In genomic region chr17:34030861-34031326, GRCm38 (mm10) we compare ENCODE assay signal across 8 mouse cellular contexts. TPM values are rescaled to one million over a fixed set of nuclear protein-coding genes. Genes with fewer than 3 reads are reported as not detected.
DNase-seq lines count a peak whose midpoint lies in the region; ATAC-seq and TF ChIP-seq lines count a peak whose summit lies in the region.

No protein-coding gene starts in this region.

- peaks cover 41% of the 10 kb centered on the region for H3K36me3 ChIP-seq in kidney, embryonic 15.5 days
- peaks cover 57% of the 10 kb centered on the region for H3K36me3 ChIP-seq in forebrain, embryonic 10.5 days (replicated peaks)
- peaks cover 23% of the 10 kb centered on the region for H3K36me3 ChIP-seq in liver, embryonic 11.5 days (ENCODE audit: control insufficient read depth, insufficient read depth, low read length)
- H3K36me3 ChIP-seq in stomach, postnatal 0 days (ENCODE audit: control insufficient read depth, insufficient read depth, low read length): peaks cover 17% of the 10 kb centered on the region

- H3K4me2 ChIP-seq in kidney, embryonic 15.5 days: peak overlapping the region; percentile 81
- peak overlapping the region; percentile 100 for H3K4me2 ChIP-seq in liver, embryonic 11.5 days
- peak overlapping the region; percentile 93 for H3K4me2 ChIP-seq in stomach, postnatal 0 days (replicated peaks; ENCODE audit: low read depth)

- peak overlapping the region; percentile 99 for H3K27ac ChIP-seq in kidney, embryonic 15.5 days
- peak overlapping the region; percentile 100 for H3K27ac ChIP-seq in forebrain, embryonic 10.5 days
- peak overlapping the region; percentile 85 for H3K27ac ChIP-seq in liver, embryonic 11.5 days (ENCODE audit: low read depth, low read length)
- peak overlapping the region; percentile 98 for H3K27ac ChIP-seq in stomach, postnatal 0 days (replicated peaks)

- WGBS in kidney, embryonic 15.5 days: 4% methylated on average over 20 of the region's 20 CpGs
- WGBS in forebrain, embryonic 10.5 days: 7% methylated on average over 20 of the region's 20 CpGs
- 3% methylated on average over 20 of the region's 20 CpGs for WGBS in liver, embryonic 11.5 days
- 2% methylated on average over 20 of the region's 20 CpGs for WGBS in stomach, postnatal 0 days

- no peak for DNase-seq in kidney, adult 9 months
- peak; percentile 68 for DNase-seq in MN1 (ENCODE audit: low spot score)
- no peak for DNase-seq in forebrain, embryonic 10.5 days (ENCODE audit: extremely low spot score, low spot score)
- DNase-seq in liver, embryonic 11.5 days (ENCODE audit: low spot score): no peak
- DNase-seq in stomach, postnatal 0 days (ENCODE audit: low spot score): peak; percentile 31
- no peak for DNase-seq in left cerebral cortex, postnatal 4 days
- no peak for DNase-seq in cerebellum, adult 18-20 months

- peak overlapping the region; percentile 75 for H3K4me3 ChIP-seq in kidney, embryonic 15.5 days (replicated peaks)
- H3K4me3 ChIP-seq in forebrain, embryonic 10.5 days: peak overlapping the region; percentile 98
- peak overlapping the region; percentile 81 for H3K4me3 ChIP-seq in liver, embryonic 11.5 days (ENCODE audit: low read depth, low read length)
- peak overlapping the region; percentile 86 for H3K4me3 ChIP-seq in stomach, postnatal 0 days (ENCODE audit: low read depth, low read length)

- ATAC-seq in kidney, embryonic 15.5 days (replicated peaks; ENCODE audit: low FRiP score): peak; percentile 2; the same call in 1 of the 2 replicates
- ATAC-seq in liver, embryonic 11.5 days (replicated peaks; ENCODE audit: low FRiP score): no peak
- no peak for ATAC-seq in stomach, postnatal 0 days (ENCODE audit: low FRiP score, low TSS enrichment)

- no peak for TF ChIP-seq EP300 in stomach, postnatal 0 days (optimal IDR thresholded peaks at IDR 0.05)

- H3K4me1 ChIP-seq in kidney, embryonic 15.5 days: peaks cover 59% of the 10 kb centered on the region
- H3K4me1 ChIP-seq in forebrain, embryonic 10.5 days: peaks cover 77% of the 10 kb centered on the region
- peaks cover 52% of the 10 kb centered on the region for H3K4me1 ChIP-seq in liver, embryonic 11.5 days (replicated peaks; ENCODE audit: control insufficient read depth, insufficient read depth, low read length)
- peaks cover 7% of the 10 kb centered on the region for H3K4me1 ChIP-seq in stomach, postnatal 0 days (replicated peaks; ENCODE audit: control insufficient read depth, insufficient read depth)

- no peaks in the 10 kb centered on the region for H3K27me3 ChIP-seq in kidney, embryonic 15.5 days
- H3K27me3 ChIP-seq in forebrain, embryonic 10.5 days (ENCODE audit: poor library complexity, severe bottlenecking): no peaks in the 10 kb centered on the region
- no peaks in the 10 kb centered on the region for H3K27me3 ChIP-seq in liver, embryonic 11.5 days (replicated peaks; ENCODE audit: control insufficient read depth, insufficient read depth, low read length)
- no peaks in the 10 kb centered on the region for H3K27me3 ChIP-seq in stomach, postnatal 0 days (ENCODE audit: control insufficient read depth, insufficient read depth, low read length)

- H3K9me3 ChIP-seq in kidney, embryonic 15.5 days (replicated peaks): no peaks in the 10 kb centered on the region
- H3K9me3 ChIP-seq in forebrain, embryonic 10.5 days: no peaks in the 10 kb centered on the region
- H3K9me3 ChIP-seq in liver, embryonic 11.5 days (ENCODE audit: control insufficient read depth, low read length): no peaks in the 10 kb centered on the region
- H3K9me3 ChIP-seq in stomach, postnatal 0 days (ENCODE audit: control insufficient read depth, low read length): no peaks in the 10 kb centered on the region

- peak; percentile 20; the same call in 1 of the 2 replicates for TF ChIP-seq CTCF in stomach, postnatal 0 days (IDR thresholded peaks at IDR 0.05; ENCODE audit: low read depth)

- H3K9ac ChIP-seq in kidney, embryonic 15.5 days: peak overlapping the region; percentile 92
- peak overlapping the region; percentile 81 for H3K9ac ChIP-seq in liver, embryonic 11.5 days (ENCODE audit: low read depth, low read length)
- peak overlapping the region; percentile 96 for H3K9ac ChIP-seq in stomach, postnatal 0 days (ENCODE audit: low read length)

- intact Hi-C loops in left cerebral cortex, postnatal 4 days (cut with DNase I): loop anchor here (5.0 kb wide), 1 partner anchor 566 kb away; the partner anchor contains the start of gene Ager

RNA-seq across cellular contexts. Expression of gene Slc39a7, which starts 0.6 kb away (rescaled TPM):
- polyA plus RNA-seq in kidney, embryonic 15.5 days (2015; fragmentation: Nextera tagmentation; extraction: Ambion mirVana): 197 and 211 TPM in 2 replicates
- polyA plus RNA-seq in forebrain, embryonic 10.5 days (2016; fragmentation: Nextera tagmentation; extraction: Ambion mirVana): 203 and 206 TPM in 2 replicates
- polyA plus RNA-seq in liver, embryonic 11.5 days (2014; fragmentation: Nextera tagmentation; extraction: Ambion mirVana): 73.9 and 75.9 TPM in 2 replicates
- polyA plus RNA-seq in stomach, postnatal 0 days (2015; fragmentation: Nextera tagmentation; extraction: Ambion mirVana): 114 and 118 TPM in 2 replicates
- 10 to 100 TPM; 96.3 to 98.7 TPM for total RNA-seq in left cerebral cortex, postnatal 4 days (2021)

RNA-seq across cellular contexts. Expression of gene Rxrb, which starts 0.7 kb away (rescaled TPM):
- 50.5 and 53.0 TPM in 2 replicates for polyA plus RNA-seq in kidney, embryonic 15.5 days (2015; fragmentation: Nextera tagmentation; extraction: Ambion mirVana)
- 44.5 and 48.3 TPM in 2 replicates for polyA plus RNA-seq in forebrain, embryonic 10.5 days (2016; fragmentation: Nextera tagmentation; extraction: Ambion mirVana)
- 30.8 and 31.5 TPM in 2 replicates for polyA plus RNA-seq in liver, embryonic 11.5 days (2014; fragmentation: Nextera tagmentation; extraction: Ambion mirVana)
- 25.0 and 26.9 TPM in 2 replicates for polyA plus RNA-seq in stomach, postnatal 0 days (2015; fragmentation: Nextera tagmentation; extraction: Ambion mirVana)
- 10 to 100 TPM; 80.7 to 84.9 TPM for total RNA-seq in left cerebral cortex, postnatal 4 days (2021)

RNA-seq across cellular contexts. Expression of gene H2-Ke6, which starts 3.0 kb away (rescaled TPM):
- 51.7 and 52.5 TPM in 2 replicates for polyA plus RNA-seq in kidney, embryonic 15.5 days (2015; fragmentation: Nextera tagmentation; extraction: Ambion mirVana)
- polyA plus RNA-seq in forebrain, embryonic 10.5 days (2016; fragmentation: Nextera tagmentation; extraction: Ambion mirVana): 95.4 and 96.4 TPM in 2 replicates
- polyA plus RNA-seq in liver, embryonic 11.5 days (2014; fragmentation: Nextera tagmentation; extraction: Ambion mirVana): 34.2 and 45.1 TPM in 2 replicates
- polyA plus RNA-seq in stomach, postnatal 0 days (2015; fragmentation: Nextera tagmentation; extraction: Ambion mirVana): 37.6 and 42.4 TPM in 2 replicates
- 10 to 100 TPM; 41.6 to 45.2 TPM for total RNA-seq in left cerebral cortex, postnatal 4 days (2021)

RNA-seq across cellular contexts. Expression of gene Ring1, which starts 6.4 kb away (rescaled TPM):
- polyA plus RNA-seq in kidney, embryonic 15.5 days (2015; fragmentation: Nextera tagmentation; extraction: Ambion mirVana): 20.3 and 21.7 TPM in 2 replicates
- polyA plus RNA-seq in forebrain, embryonic 10.5 days (2016; fragmentation: Nextera tagmentation; extraction: Ambion mirVana): 11.4 and 12.4 TPM in 2 replicates
- 3.4 and 5.5 TPM in 2 replicates for polyA plus RNA-seq in liver, embryonic 11.5 days (2014; fragmentation: Nextera tagmentation; extraction: Ambion mirVana)
- 13.3 and 14.6 TPM in 2 replicates for polyA plus RNA-seq in stomach, postnatal 0 days (2015; fragmentation: Nextera tagmentation; extraction: Ambion mirVana)
- total RNA-seq in left cerebral cortex, postnatal 4 days (2021): 10 to 100 TPM; 23.6 to 28.2 TPM

RNA-seq across cellular contexts. Expression of gene Col11a2, which starts 8.3 kb away (rescaled TPM):
- polyA plus RNA-seq in kidney, embryonic 15.5 days (2015; fragmentation: Nextera tagmentation; extraction: Ambion mirVana): 2.2 and 6.6 TPM in 2 replicates
- polyA plus RNA-seq in forebrain, embryonic 10.5 days (2016; fragmentation: Nextera tagmentation; extraction: Ambion mirVana): 0.74 and 0.75 TPM in 2 replicates
- 0.61 and 0.67 TPM in 2 replicates for polyA plus RNA-seq in liver, embryonic 11.5 days (2014; fragmentation: Nextera tagmentation; extraction: Ambion mirVana)
- 0.18 and 0.29 TPM in 2 replicates for polyA plus RNA-seq in stomach, postnatal 0 days (2015; fragmentation: Nextera tagmentation; extraction: Ambion mirVana)
- 1 to 10 TPM; 6.8 to 9.8 TPM for total RNA-seq in left cerebral cortex, postnatal 4 days (2021)

Comparison
In these comparisons a context has a peak if more than half of its experiments do, and no peak if none do; other contexts are left out.
1. DNase-seq: peak in MN1 (single experiment) and stomach, postnatal 0 days (single experiment); none in kidney, adult 9 months (single experiment), forebrain, embryonic 10.5 days (single experiment), liver, embryonic 11.5 days (single experiment), left cerebral cortex, postnatal 4 days (single experiment) and cerebellum, adult 18-20 months (0 of 2).
2. Peak in every context shown above with its lines, with median percentiles within 50 percentile points of each other: H3K27ac ChIP-seq, H3K4me2 ChIP-seq, H3K4me3 ChIP-seq and H3K9ac ChIP-seq.